Mouse (Mus musculus) liver, postnatal 0 days (tissue): ENCODE results near the gene Ankrd7.

Source experiments
- CTCF ChIP-seq: sonication (generic); IDR thresholded peaks from 2 replicates; pipeline ENCODE4 v1.5.1; 2016; ENCODE audit warnings: antibody characterized with exemption, low read depth
- EP300 ChIP-seq: IDR thresholded peaks from 2 replicates; pipeline ENCODE4 v1.6.1; 2016; ENCODE audit warnings: antibody characterized with exemption, low read depth, mild to moderate bottlenecking

DNA sequence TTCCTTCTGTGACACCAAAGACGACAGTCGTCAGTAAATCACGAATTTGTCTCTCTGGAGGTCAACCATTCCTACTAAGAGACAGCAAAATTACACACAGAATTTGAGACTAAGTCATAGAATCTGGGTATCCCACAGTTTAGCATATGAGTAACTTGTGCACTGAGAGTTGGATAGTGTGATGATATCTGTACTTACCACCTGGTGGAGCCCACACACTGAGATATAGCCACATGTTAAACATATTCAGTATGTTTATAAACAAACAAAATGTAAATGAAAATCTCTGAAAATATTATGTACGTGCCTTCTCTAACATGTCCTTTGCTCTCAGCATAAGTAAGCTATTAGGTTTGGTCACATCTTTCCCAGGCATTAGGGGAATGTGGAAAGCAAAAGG lies 47.1 kb downstream of the Ankrd7 start:
- TF ChIP-seq CTCF (no peak), EP300 (no peak)
